Mouse (Mus musculus): ENCODE data around the gene Dnmt3a. TPM values are rescaled to one million over a fixed set of nuclear protein-coding genes. Genes with fewer than 3 reads are reported as not detected.

Gene Dnmt3a
- total RNA-seq (2021): 100 to 1,000 TPM; 154 to 172 TPM
- long read RNA-seq, experiment 1, full-length matches to known transcripts: 7 of 82 reads
- long read RNA-seq, experiment 1, partial matches to known transcripts: 19 of 82 reads
- long read RNA-seq, experiment 1, other reads (novel, unspliced or antisense): 56 of 82 reads
- long read RNA-seq, experiment 2, full-length matches to known transcripts: 8 of 79 reads
- long read RNA-seq, experiment 2, partial matches to known transcripts: 22 of 79 reads
- long read RNA-seq, experiment 2, other reads (novel, unspliced or antisense): 49 of 79 reads

GRCm38 (mm10) chr12:3805852-3806251 is at the start of gene Dnmt3a:
Gene Dnmt3a, plus strand, starts transcription at chr12:3806007.
- no peak for DNase-seq

- DNase-seq: no peak
Measured at GRCm38 (mm10) chr12:3756216-3756615, 49.6 kb upstream of the Dnmt3a start.

DNA sequence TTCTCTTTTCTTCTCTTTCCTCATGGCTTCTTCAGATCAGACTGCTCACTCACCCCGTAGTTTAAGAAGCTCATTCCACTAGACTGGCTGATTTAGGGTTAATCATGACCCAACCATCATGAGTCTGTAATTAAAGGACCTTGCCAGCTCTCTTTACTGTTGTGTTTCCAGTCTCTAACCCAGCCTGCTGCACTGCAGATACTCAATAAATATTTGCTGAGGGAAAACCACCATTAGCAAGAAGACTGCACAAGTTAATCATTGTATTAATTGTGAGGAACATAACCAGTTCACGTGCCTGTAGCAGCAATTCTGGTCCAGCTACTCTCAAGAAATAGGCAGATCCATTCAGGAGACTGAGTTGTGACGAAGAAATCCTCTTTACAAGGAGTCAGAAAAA is 47.7 kb upstream of the Dnmt3a start:
- DNase-seq: no peak

- DNase-seq: peak; percentile 34
Measured at GRCm38 (mm10) chr12:3759419-3759818, 46.4 kb upstream of the Dnmt3a start.

- no peak for DNase-seq
Measured at GRCm38 (mm10) chr12:3760876-3761590, 44.8 kb upstream of the Dnmt3a start.

DNA sequence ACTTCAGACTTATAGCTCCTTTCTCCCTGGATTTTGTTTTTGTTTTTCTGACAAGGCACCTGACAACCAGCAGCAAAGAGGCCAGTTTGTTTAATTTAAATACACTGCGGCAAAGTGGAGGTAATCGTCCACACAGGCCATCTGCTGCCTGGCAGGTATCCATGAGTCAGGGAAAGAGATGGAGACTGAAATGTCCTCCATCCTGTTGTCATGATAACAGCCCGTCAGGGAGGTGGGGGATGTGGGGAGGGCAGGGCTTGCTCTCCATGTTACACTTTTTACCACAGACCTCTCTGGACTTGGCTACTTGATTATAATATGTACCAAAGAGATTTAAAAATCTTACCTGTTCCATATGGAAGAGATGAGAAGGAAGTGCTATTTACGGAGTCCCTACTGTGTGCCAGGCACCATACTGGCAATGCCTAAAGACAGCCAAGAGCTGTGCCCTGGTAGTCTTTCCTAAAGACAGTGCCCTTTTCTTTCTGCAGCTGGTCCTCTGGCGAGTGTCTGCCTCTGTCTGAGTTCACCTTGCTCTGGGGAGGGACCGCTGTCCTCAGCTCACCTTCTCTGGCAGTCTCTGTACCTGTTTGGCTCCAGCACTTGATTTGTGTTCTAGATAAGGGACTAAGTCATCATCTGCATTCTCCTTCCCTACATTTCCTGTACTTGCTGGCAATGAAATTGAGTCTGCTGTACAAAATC is 44.1 kb upstream of the Dnmt3a start:
- DNase-seq: no peak

DNA sequence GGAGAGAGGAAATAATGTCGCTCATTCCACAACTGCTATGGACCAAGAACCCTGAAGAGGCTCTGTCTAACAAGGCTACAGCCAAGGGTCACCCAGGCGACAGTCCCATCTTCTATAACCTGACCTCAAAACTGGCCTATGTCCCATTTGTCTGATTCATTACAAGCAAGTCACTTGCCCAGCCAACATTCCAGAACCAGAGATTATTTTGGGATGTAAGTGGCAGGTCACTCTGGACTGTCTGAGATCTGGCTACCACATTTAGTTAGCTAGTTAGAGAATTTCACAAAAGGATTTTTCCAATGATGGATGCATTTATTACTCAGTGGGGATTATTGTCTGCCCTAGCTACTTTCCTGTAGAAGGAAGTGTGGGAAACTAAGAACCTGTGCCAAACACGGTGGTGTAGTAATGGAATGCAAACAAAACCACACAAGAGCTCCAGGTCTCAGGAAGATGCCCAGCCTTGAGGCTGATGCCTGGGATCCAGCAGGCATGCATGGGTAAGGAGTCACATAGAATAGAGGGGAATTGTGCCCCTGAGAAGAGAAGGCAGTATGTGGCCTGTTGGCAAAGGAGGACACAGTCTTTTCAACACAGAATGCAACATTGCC is 41.5 kb upstream of the Dnmt3a start:
- no peak for DNase-seq

DNA sequence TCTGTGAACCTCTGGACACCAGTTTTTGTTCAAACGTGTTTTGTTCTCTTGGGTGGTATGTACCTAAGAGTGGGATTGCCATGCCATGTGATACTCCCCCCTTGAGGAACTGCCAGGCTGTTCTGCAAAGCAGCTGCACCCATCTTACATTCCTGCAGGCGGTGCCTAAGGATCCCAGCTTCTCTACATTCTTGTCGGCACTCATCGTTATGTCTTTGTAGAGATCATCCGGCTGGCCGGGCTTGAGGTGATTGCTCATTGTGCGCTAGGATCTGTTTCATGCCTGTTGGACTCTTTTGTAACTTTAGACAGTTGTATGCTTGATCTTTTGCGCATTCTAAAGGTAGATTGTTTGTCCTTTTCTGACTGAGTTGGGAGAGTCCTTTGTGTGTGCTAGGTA is 38.4 kb upstream of the Dnmt3a start:
- no peak for DNase-seq

- DNase-seq: no peak
Measured at GRCm38 (mm10) chr12:3768391-3768790, 37.4 kb upstream of the Dnmt3a start.

GRCm38 (mm10) chr12:3770546-3770945 is 35.3 kb upstream of the Dnmt3a start:
- no peak for DNase-seq

GRCm38 (mm10) chr12:3771080-3771479 is 34.7 kb upstream of the Dnmt3a start:
- DNase-seq: no peak

DNA sequence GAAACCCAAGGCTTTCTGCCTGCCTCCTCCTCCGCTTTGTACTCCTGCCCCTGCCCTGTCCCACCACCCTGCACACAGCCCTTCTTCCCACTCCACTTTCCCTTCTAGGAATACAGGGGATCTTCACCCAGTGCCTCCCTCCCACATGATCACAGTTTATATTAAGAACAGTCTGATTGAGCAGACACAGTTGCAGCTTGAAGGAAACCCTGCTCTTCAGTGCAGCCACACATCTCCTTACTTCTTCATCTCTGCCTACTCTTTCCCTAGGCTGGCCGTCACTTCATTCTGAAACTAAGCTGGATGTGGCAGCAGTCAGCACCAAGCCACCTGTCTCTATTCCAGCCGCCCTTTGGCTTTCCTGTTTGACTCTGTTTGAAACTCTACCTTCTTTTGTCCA is 32.2 kb upstream of the Dnmt3a start:
- no peak for DNase-seq

DNA sequence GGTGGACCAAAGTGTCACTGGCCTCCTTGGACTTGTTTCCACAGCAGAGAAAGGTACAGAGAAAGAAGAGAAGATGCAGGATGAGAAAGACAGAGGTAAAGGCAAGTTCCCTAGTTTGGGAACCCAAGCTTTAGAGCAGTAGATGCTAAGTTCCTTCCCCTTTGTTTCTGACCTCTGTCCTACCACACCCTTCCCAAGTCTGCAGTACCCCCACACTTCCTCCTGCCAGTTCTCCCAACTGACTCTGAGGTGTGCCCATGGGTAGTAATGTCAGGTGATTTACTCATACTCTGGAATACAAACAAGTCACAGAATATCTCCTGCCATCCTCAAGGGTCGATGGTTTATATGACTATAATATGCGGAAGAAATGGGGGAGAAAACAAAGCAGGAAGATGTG is 29.8 kb upstream of the Dnmt3a start:
- DNase-seq: no peak

DNA sequence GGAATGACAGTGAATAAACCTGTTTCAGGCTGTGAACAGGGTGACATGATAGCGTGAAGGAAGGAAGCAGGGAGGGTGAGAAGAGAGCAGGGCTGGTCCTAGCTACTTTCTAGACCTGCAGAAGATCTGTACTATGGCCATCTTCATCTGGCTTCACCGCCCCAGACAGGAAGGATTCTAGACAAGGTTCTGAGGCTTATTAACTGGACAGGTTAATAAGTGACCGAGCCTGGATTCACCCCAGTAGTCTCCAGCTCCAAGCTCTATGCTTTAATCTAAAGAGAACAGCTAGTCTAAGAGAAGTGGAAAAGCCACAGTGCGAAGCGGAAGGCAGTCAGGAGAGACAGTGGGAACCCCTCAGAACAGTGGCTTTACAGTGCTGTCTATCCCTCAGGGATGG is 28.1 kb upstream of the Dnmt3a start:
- DNase-seq: no peak

DNA sequence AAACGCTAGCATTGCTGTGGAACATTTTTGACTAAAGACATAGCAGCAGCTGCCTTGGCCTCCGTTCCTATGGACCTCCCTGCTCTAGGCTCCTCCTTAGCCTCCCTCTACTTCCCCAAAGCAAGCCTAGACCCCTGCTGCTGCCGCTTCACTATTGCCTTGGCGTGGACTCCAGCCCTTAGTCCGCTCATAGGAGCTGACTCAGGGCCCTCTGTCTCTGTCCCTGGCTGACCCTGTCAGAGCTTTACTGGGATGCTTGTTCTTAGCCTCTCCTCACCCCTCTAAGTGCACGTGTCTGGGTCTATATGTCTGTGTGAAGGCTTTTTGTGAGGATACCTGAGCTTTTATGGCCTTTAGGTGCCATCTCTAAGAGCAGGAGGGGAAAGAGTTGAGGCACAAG is 27.5 kb upstream of the Dnmt3a start:
- DNase-seq: no peak

GRCm38 (mm10) chr12:3779639-3780038 is 26.2 kb upstream of the Dnmt3a start:
- DNase-seq: no peak

- DNase-seq: peak; percentile 53
Measured at GRCm38 (mm10) chr12:3780405-3780891, 25.4 kb upstream of the Dnmt3a start.

DNA sequence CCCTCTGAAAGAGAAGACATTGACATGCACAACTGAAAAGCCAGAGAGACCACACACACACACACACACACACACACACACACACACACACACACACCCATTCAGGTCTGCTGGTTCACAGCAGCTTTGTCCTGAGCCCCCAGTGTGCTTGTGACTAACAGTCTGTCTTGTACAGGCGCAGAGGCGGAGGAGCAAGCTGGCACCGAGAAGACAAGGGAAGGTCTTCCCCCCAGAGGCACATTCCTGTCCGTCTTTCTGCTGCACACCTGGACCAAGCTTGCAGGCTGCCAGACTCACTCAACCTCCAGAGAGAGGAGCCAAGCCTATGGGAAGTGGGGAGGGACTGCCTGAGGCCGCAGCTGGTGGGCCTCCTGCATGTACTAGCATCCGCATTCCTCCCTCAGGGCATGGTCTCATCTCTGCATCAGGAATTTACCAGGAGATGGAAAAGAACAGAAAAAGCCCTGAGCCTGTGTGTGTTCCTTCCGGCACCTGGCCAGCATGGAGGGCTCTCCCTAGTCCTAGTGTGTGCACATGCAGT is 24.8 kb upstream of the Dnmt3a start:
- peak; percentile 34 for DNase-seq

GRCm38 (mm10) chr12:3781482-3781881 is 24.3 kb upstream of the Dnmt3a start:
- peak; percentile 97 for DNase-seq

- DNase-seq: no peak
Measured at GRCm38 (mm10) chr12:3783196-3783825, 22.5 kb upstream of the Dnmt3a start.

DNA sequence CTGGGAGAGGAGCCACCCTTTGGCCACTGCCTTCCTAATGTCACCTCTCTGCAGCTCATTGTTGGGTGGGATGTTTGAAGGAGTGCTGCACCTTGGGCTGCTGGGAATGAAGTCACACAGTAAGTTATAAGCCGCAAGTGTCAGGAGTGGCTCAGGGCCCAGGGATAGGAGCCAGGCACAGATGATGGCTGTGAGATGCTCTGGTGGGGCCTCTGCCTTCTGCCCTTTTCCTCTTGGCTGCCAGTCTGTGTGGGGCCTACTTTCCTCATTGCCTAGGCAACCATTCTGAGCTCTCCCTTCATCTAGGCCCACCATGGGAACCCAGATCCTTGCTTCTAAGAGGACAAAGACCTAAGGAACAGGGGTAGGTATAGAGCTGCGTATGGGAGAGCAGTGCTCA is 21.5 kb upstream of the Dnmt3a start:
- no peak for DNase-seq

DNA sequence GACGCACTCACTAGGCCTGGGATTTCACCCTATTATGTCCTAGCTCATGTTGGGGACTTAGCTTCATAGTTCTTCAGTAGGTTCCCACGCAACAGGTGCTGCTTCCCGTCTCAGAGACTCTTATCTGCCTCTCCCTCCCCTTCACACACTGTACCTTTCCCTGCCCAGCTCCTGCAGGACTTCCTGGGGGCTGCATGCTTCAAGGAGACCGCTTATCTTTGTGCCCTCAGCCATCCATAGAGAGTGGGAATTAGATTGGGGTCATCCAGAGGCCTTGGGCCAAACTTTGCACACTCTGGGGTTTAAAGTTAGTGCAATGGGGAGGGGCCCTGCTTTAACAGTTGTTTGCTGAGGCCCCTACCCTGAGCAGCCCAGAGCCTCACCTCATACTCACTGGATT is 21.1 kb upstream of the Dnmt3a start:
- DNase-seq: no peak
